Mouse (Mus musculus) bone marrow, adult 2 months (tissue): Measurements from ENCODE around the gene AC140267.1. TPM values are rescaled to one million over a fixed set of nuclear protein-coding genes. Genes with fewer than 3 reads are reported as not detected.

Experiments used
- H3K27ac ChIP-seq: fragments of 200-500 bp; 2 replicates; pipeline ENCODE4 v1.5.1; 2012; ENCODE audit warnings: low read depth, mild to moderate bottlenecking, control low read depth, inconsistent platforms, low read length; ENCODE audit not compliant: control insufficient read depth, poor library complexity, insufficient read depth
- H3K4me1 ChIP-seq: fragments of 200-500 bp; 2 replicates; pipeline ENCODE4 v1.6.1; 2011; ENCODE audit warnings: low read length; ENCODE audit not compliant: control insufficient read depth, insufficient read depth
- H3K4me3 ChIP-seq: fragments of 200-500 bp; replicated peaks from 2 replicates; pipeline ENCODE3; 2011; ENCODE audit warnings: mild to moderate bottlenecking, low read depth, low read length, control low read depth; ENCODE audit not compliant: control insufficient read depth
- CTCF ChIP-seq: fragments of 200-500 bp; IDR thresholded peaks from 2 replicates; pipeline ENCODE4 v1.5.1; 2011; ENCODE audit warnings: low read length, control low read depth; ENCODE audit not compliant: control insufficient read depth, insufficient read depth
- POLR2A ChIP-seq: fragments of 200-500 bp; IDR thresholded peaks from 2 replicates; pipeline ENCODE4 v1.6.1; 2011; ENCODE audit warnings: low read depth, mild to moderate bottlenecking, control low read depth, low read length, borderline replicate concordance; ENCODE audit not compliant: control insufficient read depth
- WGBS: fragments of 180-500 bp; shearing (Covaris S2); methylation state at CpG from one replicate; pipeline ENCODE4 v1.1.7; 2018; 5-methylcytosine and 5-hydroxymethylcytosine counted together
- polyA plus RNA-seq: library from polyadenylated mRNA; stranded (reverse); fragments of >200 nt; gene quantifications from 2 replicates; pipeline ENCODE4 v1.2.4, GENCODE M21; 2011; ENCODE audit warnings: low replicate concordance; ENCODE audit not compliant: missing spikeins, insufficient read depth, insufficient read length

The AC140267.1 gene
- polyA plus RNA-seq, 1 experiment = not detected

GRCm38 (mm10) chr15:80263610-80264575 lies 28.3 kb downstream of the AC140267.1 start, which contains the start of gene Rps19bp1:
Gene Rps19bp1, minus strand, starts transcription at chr15:80264315.
- WGBS = under 1% methylated on average over 66 of the region's 66 CpGs

GRCm38 (mm10) chr15:80266281-80266680 lies 30.6 kb downstream of the AC140267.1 start:
- no peaks in the 10 kb centered on the region; the same call in 1 of the 2 replicates for H3K4me1 ChIP-seq
- no peak overlapping the region for H3K4me3 ChIP-seq
- H3K27ac ChIP-seq = no peak overlapping the region
- WGBS = 1% methylated on average over 2 of the region's 2 CpGs
- TF ChIP-seq POLR2A = no peak
- peak; percentile 87 for TF ChIP-seq CTCF

More at GRCm38 (mm10) chr15:80263610-80264575, 28.3 kb downstream of the AC140267.1 start, which contains the start of gene Rps19bp1:
- peak within 1 kb of the TSS; percentile 71 for H3K4me3 ChIP-seq
- H3K4me1 ChIP-seq = no peaks in the 10 kb centered on the region; the same call in 1 of the 2 replicates
- peak within 1 kb of the TSS; percentile 35 for H3K27ac ChIP-seq
- TF ChIP-seq CTCF = no peak; the same call in 1 of the 2 replicates
- TF ChIP-seq POLR2A = peak; percentile 84; the same call in 1 of the 2 replicates

GRCm38 (mm10) chr15:80271858-80272396 lies 36.3 kb downstream of the AC140267.1 start:
- WGBS = 63% methylated on average over 3 of the region's 3 CpGs
- Histone ChIP-seq H3K27ac (no peak overlapping the region), H3K4me3 (no peak overlapping the region), H3K4me1 (no peaks in the 10 kb centered on the region)
- TF ChIP-seq CTCF (no peak), POLR2A (no peak)

GRCm38 (mm10) chr15:80277107-80277506 lies 41.5 kb downstream of the AC140267.1 start:
- 42% methylated on average over 9 of the region's 9 CpGs for WGBS
- TF ChIP-seq CTCF = peak; percentile 19; the same call in 1 of the 2 replicates
- TF ChIP-seq POLR2A = no peak
- Histone ChIP-seq H3K4me3 (no peak overlapping the region), H3K4me1 (no peaks in the 10 kb centered on the region), H3K27ac (no peak overlapping the region)

GRCm38 (mm10) chr15:80277625-80278024 lies 42.0 kb downstream of the AC140267.1 start:
- Histone ChIP-seq H3K4me1 (no peaks in the 10 kb centered on the region), H3K27ac (no peak overlapping the region), H3K4me3 (no peak overlapping the region)
- no peak for TF ChIP-seq POLR2A
- no peak for TF ChIP-seq CTCF
- WGBS = 1% methylated on average over 6 of the region's 6 CpGs

GRCm38 (mm10) chr15:80278121-80278759 lies 42.6 kb downstream of the AC140267.1 start:
- WGBS = 51% methylated on average over 5 of the region's 5 CpGs
- no peaks in the 10 kb centered on the region for H3K4me1 ChIP-seq
- TF ChIP-seq POLR2A (no peak), CTCF (no peak)
- no peak overlapping the region for H3K4me3 ChIP-seq
- no peak overlapping the region for H3K27ac ChIP-seq

- H3K4me1 ChIP-seq = no peaks in the 10 kb centered on the region
- WGBS = 74% methylated on average over 2 of the region's 2 CpGs
- TF ChIP-seq CTCF (no peak), POLR2A (no peak)
These were observed 43.4 kb downstream of the AC140267.1 start for GRCm38 (mm10) chr15:80279053-80279452.

GRCm38 (mm10) chr15:80280646-80281045 lies 45.0 kb downstream of the AC140267.1 start:
- 14% methylated on average over 6 of the region's 6 CpGs for WGBS
- no peak for TF ChIP-seq POLR2A
- peak; percentile 81 for TF ChIP-seq CTCF
- no peak overlapping the region for H3K27ac ChIP-seq
- no peak overlapping the region for H3K4me3 ChIP-seq
- no peaks in the 10 kb centered on the region for H3K4me1 ChIP-seq

More at GRCm38 (mm10) chr15:80279053-80279452, 43.4 kb downstream of the AC140267.1 start:
- Histone ChIP-seq H3K27ac (no peak overlapping the region), H3K4me3 (no peak overlapping the region)

Other genes starting within 250 kb of the AC140267.1 start
- 4.1 and 7.8 TPM in 2 replicates for gene Pdgfb, start 220.9 kb upstream of the AC140267.1 start, polyA plus RNA-seq
- gene Syngr1, start 144.5 kb upstream of the AC140267.1 start, polyA plus RNA-seq = 10.7 and 13.4 TPM in 2 replicates
- 708 and 1,315 TPM in 2 replicates for gene Rpl3, start 144.0 kb upstream of the AC140267.1 start, polyA plus RNA-seq
- gene Tab1, start 102.7 kb upstream of the AC140267.1 start, polyA plus RNA-seq = 17.0 and 26.6 TPM in 2 replicates
- gene Mgat3, start 62.1 kb upstream of the AC140267.1 start, polyA plus RNA-seq = 0.97 TPM in 1 of 2 replicates, not detected in the other
- gene Mief1, start 1.8 kb upstream of the AC140267.1 start, polyA plus RNA-seq = 11.5 and 16.3 TPM in 2 replicates
- 248 and 280 TPM in 2 replicates for gene Atf4, start 19.3 kb downstream of the AC140267.1 start, polyA plus RNA-seq
- gene Rps19bp1, start 28.5 kb downstream of the AC140267.1 start, polyA plus RNA-seq = 21.3 and 53.7 TPM in 2 replicates
- 1.2 and 2.8 TPM in 2 replicates for gene Cacna1i, start 51.4 kb downstream of the AC140267.1 start, polyA plus RNA-seq